Mouse (Mus musculus) ES-Bruce4 (cell line): ENCODE measurements at regions not wholly inside any gene's neighbourhood (a gene's known extent, or its start where the extent isn't known, plus 50 kb on each side); places are given as distances from the start of the nearest gene placed in this dataset.
"Not testable (repeated sequence)": the region's sequence is repeated elsewhere in the genome, so short reads cannot be mapped to it uniquely, and the experiment has no call there.

ENCODE experiments used
- H3K27ac ChIP-seq: 2 replicates; pipeline ENCODE4 v1.5.1; 2012; ENCODE audit warnings: low read length, inconsistent platforms; ENCODE audit not compliant: insufficient read depth
- H3K27me3 ChIP-seq: 2 replicates; pipeline ENCODE4 v1.6.1; 2012; ENCODE audit warnings: mild to moderate bottlenecking, low read length, inconsistent platforms; ENCODE audit not compliant: control insufficient read depth, poor library complexity, insufficient read depth, severe bottlenecking
- H3K36me3 ChIP-seq: 2 replicates; pipeline ENCODE4 v1.6.1; 2012; ENCODE audit warnings: inconsistent platforms, mild to moderate bottlenecking, low read length, moderate library complexity; ENCODE audit not compliant: control insufficient read depth, poor library complexity, insufficient read depth, severe bottlenecking
- H3K4me1 ChIP-seq: one replicate; pipeline ENCODE4 v1.8.1; 2011; ENCODE audit warnings: low read length; ENCODE audit not compliant: control insufficient read depth, insufficient read depth
- H3K4me3 ChIP-seq: 2 replicates; pipeline ENCODE4 v1.5.1; 2011; ENCODE audit warnings: low read depth, mild to moderate bottlenecking, low read length
- H3K9ac ChIP-seq: 2 replicates; pipeline ENCODE4 v1.6.1; 2012; ENCODE audit warnings: low read depth, mild to moderate bottlenecking, inconsistent platforms; ENCODE audit not compliant: poor library complexity, severe bottlenecking
- H3K9me3 ChIP-seq: replicated peaks from 2 replicates; pipeline ENCODE4 v1.6.1; 2012; ENCODE audit warnings: mild to moderate bottlenecking, low read length, inconsistent platforms; ENCODE audit not compliant: control insufficient read depth, poor library complexity, insufficient read depth, severe bottlenecking
- CTCF ChIP-seq: IDR thresholded peaks from one replicate; pipeline ENCODE4 v1.8.1; 2011; ENCODE audit warnings: low read depth, low read length
- EP300 ChIP-seq: IDR thresholded peaks from 2 replicates; pipeline ENCODE4 v1.6.1; 2011; ENCODE audit warnings: low read depth, low read length; ENCODE audit not compliant: insufficient read depth
- POLR2A ChIP-seq: IDR thresholded peaks from one replicate; pipeline ENCODE4 v1.8.1; 2011; ENCODE audit warnings: low read length; ENCODE audit not compliant: insufficient read depth

DNA sequence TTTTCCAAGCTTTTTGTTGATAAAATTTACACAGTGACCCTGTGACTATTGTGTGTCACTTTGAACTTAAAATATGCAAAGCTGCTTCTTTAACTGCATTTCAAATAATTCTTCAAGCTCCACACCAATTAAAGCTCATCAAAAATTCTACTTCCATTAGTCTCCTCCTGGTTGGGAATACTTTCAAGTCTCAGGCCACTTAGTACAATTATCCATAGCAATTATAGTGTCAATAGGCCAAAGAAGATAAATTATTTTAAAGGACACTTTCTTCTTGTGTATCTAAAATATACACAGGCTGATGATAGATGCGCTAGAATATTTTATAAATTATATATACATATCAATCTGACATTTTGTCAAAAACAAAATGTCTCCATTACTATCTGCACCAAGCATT is 197.2 kb downstream of the Sgo2b start:
- Histone ChIP-seq H3K36me3 (peaks cover 3% of the 10 kb centered on the region), H3K4me1 (no peaks in the 10 kb centered on the region), H3K27me3 (no peaks in the 10 kb centered on the region), H3K9me3 (peaks cover 20% of the 10 kb centered on the region), H3K9ac (no peak overlapping the region), H3K4me3 (no peak overlapping the region), H3K27ac (no peak overlapping the region)
- TF ChIP-seq EP300 (no peak), CTCF (no peak), POLR2A (no peak)

DNA sequence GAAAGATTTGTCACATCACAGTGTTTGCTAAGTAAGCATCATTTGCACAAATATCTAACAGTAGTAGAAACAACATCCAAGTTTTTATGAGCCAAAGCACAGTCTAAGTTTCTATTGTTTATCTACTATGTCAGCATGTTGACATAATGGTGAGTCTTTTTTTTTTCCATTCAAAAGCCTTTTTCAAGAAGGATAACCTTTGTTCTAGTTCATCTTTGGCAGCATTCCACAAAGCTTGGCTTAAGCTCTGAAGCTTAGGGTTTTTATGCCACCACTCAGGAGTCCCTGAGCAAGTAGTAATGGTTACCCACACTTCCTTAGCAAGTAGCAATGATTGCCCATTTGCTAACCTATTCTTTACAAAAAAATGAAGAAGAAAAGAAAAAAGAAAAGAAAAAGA is 198.8 kb downstream of the Sgo2b start:
- no peaks in the 10 kb centered on the region for H3K27me3 ChIP-seq
- TF ChIP-seq POLR2A (no peak), EP300 (no peak), CTCF (no peak)
- H3K36me3 ChIP-seq: no peaks in the 10 kb centered on the region; the same call in 1 of the 2 replicates
- H3K9me3 ChIP-seq: peaks cover 7% of the 10 kb centered on the region
- no peak overlapping the region for H3K9ac ChIP-seq
- H3K27ac ChIP-seq: no peak overlapping the region
- no peak overlapping the region for H3K4me3 ChIP-seq
- no peaks in the 10 kb centered on the region for H3K4me1 ChIP-seq

DNA sequence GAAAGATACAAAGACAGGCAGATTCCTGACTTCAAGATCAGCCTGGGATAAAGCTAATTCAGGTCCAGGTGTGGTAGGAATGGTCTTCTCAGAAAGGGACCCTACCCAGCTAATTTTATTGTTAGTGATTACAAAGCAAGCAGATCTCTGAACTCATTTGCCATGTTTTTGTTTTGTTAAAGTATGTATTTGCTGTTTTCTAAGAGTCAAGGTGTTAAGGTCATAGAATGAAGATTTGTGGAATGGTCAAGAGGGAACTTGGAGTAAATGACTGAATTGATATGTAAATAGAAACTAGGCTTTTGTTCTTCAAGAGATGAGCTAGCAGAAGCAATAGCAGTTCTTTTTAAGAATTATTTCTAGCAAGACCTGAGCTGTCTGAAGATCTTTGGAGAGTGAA is 217.6 kb downstream of the Sgo2b start:
- Histone ChIP-seq H3K4me1 (no peaks in the 10 kb centered on the region), H3K36me3 (no peaks in the 10 kb centered on the region), H3K9me3 (peaks cover 29% of the 10 kb centered on the region), H3K27me3 (no peaks in the 10 kb centered on the region), H3K9ac (no peak overlapping the region), H3K4me3 (no peak overlapping the region), H3K27ac (peak overlapping the region; percentile 61)
- no peak for TF ChIP-seq EP300
- no peak for TF ChIP-seq POLR2A
- TF ChIP-seq CTCF: no peak

DNA sequence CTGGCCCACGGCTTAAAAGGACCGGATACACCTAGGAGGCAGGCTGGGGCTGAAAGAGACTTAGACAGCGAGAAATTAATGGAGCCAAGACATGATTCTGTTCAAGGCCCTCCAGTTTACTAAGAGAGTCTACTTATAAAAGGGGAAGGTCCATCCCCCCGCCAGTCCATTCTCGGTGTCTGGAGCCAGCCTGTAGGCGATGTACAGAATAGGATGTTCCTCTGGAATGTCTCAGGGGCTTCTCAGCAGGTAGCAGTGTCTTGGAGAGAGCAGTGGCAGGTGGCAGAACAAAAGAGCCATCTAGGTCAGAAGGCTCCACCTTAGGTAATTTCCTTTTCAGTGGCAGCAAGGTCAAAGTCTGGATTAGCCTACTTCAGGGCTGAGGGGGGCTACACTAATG is 221.3 kb downstream of the Sgo2b start:
- H3K27ac ChIP-seq: peak overlapping the region; percentile 83
- H3K36me3 ChIP-seq, H3K9ac ChIP-seq, H3K4me1 ChIP-seq, H3K27me3 ChIP-seq, H3K4me3 ChIP-seq: not testable (repeated sequence)
- peaks cover 19% of the 10 kb centered on the region for H3K9me3 ChIP-seq
- peak; percentile 90 for TF ChIP-seq EP300
